Mouse (Mus musculus): Measurements from ENCODE around the gene Krt19.
A peak's percentile ranks its signal among the peaks of the same experiment; 100 is the strongest.

The Krt19 gene

DNA sequence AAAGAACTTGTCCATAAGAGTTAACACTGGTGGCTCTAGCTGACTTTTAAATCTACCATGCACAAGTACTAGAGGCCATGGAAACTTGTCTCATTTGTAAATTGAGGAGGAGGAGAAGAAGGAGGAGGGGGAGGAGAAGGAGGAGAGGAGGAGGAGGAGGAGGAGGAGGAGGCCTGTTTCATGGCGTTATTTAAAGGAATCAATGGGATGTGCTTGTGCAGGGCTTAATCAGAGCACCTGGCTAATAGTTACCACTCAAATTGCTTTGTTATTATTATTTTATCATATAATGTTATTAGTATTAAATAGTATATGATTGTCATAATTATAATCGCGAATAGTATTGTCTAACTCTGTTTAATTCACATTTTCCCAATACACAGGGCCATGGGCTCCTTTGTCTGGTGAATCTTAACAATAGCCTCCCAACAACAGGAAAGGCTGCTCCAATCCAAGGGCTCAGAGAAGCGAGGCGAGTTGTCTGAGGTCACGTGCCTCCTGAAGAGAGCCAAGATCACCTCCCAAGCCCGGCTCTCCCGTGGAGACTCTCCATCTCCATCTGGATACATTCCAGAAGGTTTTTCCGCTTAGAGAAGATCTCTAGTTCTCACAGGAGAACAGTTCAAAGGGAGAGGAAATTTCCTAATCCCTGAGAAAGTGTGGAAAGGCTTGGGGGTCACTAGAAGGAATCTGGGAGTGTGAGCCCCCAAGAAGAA, at the start of gene Krt19:
TSS of gene Krt19 (minus strand) at position 51 of the 716 bp plus-strand sequence.
- no peak for DNase-seq

DNA sequence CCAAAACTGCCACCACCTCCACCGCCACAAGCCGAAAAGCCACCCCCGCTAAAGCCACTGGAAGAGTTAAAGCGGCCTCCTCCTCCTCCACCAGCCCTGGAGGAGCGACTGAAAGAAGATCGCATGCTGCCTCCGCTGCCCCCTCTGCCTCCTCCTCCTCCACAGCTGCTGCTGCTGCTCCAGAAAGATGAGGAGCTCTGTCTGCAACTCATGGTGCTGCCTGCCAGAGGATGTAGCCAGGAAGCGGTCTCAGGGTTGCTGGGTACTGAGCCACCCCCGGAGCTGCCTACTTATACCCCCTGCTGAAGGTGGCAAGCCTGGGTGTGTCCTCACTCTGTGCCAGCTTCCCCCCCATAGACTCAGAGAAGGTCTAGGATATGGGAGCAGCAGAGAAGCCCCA, 44.5 kb upstream of the Krt19 start, which contains the start of gene Krt9:
TSS of gene Krt9 (minus strand) at position 255 of the 400 bp plus-strand sequence.
- DNase-seq = no peak

DNA sequence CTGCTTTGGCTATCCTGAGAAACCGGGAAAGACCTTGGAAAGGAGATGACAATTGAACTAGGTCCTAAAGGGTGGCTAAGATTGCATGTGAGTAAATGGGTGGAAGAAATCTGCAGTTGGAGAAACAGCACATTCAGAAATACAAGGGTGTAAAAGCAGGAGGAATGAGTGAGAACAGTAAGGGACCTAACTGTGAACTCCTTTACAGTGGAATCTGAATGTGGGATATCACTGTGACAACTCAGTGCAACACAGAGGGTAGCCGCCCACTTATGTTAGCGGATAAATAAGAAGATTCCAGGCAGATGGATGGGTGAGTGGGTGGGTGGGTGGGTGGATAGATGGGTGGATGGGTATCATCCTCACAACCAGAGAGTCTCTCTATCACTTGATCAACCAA, 43.4 kb upstream of the Krt19 start:
- DNase-seq = no peak

DNA sequence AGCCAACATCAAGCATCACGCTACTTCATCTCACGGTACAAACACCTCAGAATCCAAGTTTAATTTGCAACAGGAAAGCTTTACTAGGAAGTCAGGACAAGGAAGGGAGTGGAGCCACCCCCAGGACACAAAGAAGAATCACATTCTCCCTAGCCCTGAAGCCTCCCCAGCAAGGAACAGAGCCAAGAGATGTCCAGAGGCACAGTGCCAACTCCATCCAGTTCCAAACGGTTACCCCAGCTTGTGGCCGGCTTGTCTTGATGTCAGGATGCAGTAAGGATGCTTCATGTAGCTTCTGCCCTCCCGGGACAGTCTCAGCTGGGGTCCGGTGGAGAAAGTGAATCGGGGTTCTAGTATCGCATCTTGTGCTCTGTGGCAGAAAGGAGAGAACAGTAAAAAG, 38.3 kb upstream of the Krt19 start:
- DNase-seq = no peak

DNA sequence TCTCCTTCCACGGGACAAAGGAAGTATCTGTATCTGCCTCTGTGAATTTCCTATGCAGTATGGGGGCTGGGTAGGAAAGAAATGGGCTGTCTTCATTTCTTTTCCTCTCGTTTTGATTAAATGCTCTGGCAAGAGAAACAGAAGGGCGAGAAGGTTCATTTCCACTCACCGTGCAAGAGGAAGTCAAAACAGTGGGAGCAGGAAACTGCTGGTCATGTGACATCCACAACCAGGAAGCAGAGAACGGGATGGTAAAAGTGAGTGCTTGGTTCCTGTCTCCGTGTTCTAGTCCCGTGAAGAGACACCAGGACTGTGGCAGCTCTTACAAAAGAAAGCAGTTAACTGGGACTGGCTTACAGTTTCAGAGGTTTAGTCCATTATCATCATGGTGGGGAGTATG, 33.3 kb upstream of the Krt19 start:
- no peak for DNase-seq

DNA sequence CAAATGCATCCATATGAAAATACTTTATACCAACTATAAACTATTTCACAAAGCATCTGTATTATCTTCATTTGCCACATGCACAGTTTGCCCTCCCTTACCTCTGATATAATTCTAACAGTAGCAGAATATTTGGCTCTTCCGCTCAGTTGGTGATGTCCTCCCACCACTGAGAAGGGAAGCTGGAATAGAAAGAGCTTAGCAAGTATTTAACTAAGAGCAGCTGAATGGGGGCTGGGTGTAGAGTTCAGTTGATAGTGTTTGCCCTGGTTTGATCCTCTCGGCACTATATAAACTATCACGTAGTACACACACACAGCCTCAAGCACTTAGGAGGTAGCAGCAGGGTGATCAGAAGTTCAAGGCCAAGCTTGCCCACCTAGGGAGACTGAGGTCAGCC, 30.8 kb upstream of the Krt19 start:
- no peak for DNase-seq

DNA sequence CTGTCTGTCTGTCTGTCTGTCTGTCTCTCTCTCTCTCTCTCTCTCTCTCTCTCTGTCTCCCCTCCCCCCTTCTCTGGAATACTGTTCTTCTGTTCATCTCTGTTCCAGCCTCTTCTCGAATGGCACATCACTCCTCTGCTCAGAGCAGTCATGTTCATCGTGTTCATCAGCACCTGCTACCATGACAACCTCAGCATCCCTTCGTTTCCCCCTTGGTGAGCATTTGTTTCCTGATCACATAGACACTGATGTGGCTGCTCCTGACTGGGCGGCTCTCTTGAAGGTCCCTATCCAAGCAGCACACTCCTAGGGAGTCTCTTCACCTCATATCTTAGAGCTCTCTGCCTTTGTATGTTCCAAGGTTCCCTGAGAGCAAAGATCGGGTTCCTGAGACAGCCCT, 29.8 kb upstream of the Krt19 start:
- no peak for DNase-seq

DNA sequence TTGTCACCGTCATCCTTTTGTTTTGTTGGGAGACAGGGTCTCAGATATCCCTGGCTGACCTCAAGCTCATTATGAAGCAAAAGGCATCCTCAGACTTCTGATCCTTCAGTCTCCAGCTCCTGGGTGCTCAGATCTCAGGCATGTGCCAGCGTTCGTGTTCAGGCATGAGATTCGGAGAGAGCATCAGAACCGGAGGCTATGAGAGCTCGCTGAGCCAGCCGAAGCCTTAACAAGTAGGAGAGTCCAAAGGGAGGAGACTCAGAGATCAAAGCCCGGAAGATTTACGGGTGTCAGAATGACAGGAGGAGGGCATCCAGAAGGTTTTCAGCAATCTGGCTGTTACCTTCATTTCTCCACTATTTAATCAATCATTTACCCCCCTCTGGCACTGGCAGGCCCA, 28.3 kb upstream of the Krt19 start:
- no peak for DNase-seq

DNA sequence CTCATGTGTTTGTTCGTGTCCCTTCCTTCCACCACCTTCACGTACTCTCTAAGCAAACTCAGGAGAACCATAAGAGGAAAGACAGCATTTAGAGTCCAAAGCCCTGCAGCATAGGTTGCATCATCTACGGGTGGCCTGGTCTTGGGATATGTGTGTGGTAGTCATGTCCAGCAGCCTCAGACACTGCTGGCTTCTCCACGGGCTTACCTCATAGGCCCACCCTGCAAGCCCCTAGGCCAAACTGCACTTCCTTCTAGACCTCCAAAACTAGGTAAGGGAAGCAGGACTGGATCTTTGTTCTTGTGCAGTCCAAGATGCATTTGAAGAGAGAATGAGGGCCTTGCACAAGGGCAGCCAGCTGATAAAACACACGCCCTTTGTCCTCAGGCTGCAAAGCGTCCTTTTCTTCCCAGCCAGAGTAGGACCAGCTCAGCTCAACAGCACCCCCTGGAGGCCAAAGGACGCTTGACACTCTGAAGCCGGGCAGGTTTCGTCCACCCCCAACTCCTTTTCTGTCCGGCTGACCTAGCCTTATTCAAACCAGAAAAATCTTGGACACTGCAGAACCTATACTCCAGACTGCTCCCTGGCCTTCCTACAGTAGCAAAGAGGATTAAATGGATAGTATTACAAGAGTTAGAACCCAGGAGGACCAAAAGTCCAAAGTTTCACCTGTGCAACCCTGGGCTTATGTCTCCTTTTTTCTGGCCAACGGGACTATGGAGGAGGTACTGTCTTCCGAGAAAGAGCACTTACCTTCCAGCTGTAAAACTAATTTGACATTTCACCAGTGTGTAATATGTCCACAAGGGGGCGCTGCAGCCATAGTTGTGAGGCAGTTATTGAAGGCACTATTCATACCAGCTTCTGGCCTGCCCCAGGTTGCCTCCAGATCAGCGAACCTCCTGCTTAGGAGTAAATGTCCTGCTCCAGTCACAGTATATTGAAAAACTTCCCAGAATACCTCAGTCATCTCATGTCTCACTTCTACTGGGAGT, 20.6 kb upstream of the Krt19 start:
- DNase-seq = peak; percentile 33 to 65

DNA sequence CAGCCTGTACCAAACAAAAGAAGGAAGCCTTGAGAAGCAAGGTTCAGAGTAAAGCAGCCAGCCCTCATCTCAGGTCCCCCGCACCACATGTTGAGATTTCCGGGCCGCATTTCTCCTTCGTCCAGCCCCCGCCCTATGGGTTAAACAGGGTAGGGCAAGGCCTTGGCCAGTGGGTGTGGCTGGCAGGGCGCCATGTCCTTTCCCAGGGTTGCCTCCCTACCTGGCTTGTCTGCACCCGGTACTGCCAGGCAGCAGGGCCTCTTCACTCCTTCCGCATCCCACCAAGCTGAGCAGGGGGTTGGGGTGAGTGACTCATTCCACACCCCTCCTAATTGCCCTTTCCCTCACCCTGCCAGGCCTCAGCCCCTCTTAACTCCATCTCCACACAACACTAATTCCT, 19.6 kb upstream of the Krt19 start:
- no peak for DNase-seq

DNA sequence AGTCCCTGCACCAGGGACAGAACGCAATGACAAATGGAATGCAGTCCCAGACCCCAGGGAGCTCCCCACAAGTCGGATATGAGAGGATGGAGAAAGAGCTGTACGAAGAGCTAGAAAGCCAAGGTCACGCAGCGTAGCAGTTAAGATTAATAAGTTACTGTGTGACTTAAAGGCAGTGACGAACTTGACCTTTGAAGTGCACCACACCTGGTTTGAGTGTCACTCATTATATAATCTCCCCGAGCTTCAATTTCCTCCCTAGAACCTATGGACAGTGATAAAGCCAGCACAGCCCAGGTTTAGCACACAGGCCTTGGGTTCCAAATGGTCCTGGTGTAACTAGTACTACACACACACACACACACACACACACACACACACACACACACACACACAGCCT, 15.9 kb upstream of the Krt19 start:
- peak; percentile 28 to 41 for DNase-seq

DNA sequence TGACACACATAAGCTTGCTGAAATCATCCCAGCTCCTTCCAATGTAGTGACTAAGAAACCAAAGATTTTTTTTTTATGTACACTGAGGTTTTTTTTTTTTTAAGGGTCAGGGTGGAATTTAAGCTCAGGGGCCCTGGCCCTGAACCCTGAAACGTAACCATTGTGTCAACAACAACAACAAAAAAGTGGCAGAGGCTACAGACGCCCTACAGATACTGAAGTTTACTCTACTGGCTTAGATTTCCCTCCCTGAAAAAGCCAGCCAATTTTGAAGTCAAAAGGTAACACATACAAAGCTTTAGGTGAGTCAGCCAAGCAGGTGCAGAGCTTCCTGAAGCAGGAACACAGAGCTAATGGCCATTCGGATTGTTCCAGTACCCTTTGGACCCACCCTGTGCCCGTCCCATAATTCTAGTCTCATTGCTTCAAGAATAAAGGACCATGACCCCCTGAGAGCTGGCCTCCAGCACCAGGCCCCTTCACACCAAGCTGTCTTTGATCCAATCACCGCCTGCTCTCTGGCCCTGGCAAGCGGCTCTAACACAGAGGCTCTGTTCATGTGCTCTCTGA, 9.5 kb upstream of the Krt19 start:
- DNase-seq = no peak

DNA sequence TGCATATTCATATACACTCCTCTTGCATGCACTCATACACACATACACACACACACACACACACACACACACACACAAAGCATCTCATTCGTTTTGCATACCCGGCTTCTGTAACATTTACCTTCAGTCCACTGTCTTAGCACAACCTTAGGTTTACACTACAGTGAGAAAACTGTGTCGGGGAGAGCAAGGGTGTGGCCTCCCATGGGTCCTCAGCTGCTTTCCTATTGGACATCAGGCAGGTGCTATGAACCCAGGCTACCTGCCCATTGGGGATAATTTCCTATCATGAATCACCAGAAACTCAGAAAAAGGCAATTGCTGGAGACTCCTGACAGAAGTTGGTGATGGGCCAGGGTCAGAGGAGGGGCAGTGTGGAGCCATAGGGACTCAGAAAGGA, 8.9 kb upstream of the Krt19 start:
- no peak for DNase-seq

DNA sequence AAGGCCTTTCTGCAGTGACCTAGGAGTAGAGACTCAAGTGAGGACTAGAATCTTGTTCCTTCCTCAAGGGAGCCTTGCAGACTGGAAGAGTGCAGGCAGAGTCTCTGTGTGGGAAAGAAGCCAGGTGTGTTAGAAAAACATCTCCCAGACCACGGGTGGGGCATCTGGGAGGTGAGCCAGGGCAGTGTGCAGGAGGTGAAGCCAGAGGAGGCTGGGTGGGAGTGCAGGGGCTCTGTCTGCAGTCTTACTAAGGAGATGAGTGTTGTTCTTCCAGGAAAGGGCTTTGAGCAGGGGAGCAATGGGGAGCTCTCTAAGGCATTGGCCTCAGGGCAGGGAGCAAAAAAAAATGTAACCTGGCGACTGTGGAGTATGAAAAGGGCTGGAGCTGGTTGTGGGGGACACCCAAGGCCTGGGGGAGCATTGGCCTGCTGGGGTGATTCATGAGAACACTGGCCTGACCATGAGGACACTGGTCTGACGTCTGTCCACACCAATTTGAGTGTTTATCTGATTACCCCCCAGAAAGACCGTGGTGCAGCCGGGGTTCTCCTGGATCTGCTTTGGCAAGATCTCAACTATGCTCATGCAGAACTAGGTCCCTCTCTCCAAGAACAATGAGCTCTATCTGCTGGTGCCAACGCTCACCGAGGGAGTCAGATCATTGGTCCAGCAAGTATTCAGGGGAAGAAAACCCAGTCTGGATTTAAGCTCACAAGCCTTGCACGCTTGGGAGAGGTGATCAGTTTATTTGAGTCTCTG, 7.2 kb upstream of the Krt19 start:
- DNase-seq = no peak

DNA sequence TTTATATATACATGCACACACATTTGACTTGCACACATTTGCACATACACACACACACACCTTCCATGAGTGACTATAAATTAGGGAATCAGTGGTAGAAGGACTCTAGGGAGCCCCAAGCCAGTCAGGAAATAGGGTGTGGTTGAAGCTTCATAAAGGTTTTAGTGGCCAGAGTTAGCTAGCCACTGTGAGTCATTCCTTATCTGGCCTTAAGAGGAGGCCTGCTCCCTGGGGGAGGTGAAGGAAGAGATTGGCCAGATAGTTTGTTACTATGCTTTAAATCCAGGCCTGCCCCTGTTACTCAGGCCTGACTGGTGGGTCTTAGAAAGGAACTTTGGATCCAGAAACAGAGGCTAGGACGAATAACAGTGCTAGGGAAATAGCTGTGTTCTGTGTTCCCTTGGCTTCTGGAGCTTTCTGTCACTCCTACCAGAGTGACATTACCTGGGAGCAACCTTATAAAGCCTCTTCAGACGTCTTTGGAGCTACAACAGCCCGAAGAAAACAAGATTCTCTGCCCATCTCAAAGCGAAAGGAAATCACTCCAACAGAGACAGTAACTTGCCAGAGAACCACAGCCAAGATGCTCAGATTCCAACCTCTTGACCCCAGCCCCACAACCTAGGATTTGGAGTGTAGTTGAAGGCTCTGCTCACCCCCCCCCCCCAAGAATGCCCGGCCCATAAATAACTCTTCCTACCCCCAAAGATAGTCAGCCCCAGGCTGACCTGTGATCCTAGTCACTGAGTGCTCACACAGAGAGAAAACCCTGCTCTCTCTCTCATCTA, 705 bp downstream of the Krt19 start:
- no peak for DNase-seq

DNA sequence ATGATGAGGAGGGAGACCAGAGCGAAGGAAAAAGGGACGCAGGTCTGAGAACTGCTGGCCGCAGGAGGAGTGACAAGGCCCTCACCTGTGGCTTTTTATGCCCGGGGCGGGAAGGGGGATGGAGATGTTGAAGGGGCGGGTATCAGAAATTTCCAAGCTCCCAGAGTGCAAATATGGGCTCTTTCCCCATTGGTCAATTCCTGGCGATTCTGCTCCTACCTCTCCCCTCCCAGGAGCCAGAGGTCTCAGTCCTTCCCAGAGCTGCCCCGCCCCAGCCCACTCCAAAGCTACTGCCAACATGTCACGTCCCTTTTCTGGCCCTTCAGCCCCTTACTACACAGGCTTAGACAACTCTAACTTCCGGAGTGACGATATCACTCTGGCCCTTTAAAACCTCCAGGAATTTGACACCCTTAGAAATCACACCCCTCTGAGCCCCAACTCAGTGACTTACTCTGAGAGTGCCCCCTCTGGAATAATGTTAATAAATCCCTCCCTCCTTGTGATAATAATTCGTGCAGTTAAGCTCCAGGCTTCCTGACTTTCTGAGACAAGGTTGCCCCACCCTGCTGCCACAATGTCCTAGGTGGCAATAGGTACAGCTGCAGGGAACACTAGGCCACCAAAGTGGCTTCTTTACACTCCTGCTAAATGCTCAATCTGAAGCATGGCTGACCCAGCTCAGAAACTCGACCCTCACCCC, 2.5 kb downstream of the Krt19 start:
- no peak for DNase-seq

DNA sequence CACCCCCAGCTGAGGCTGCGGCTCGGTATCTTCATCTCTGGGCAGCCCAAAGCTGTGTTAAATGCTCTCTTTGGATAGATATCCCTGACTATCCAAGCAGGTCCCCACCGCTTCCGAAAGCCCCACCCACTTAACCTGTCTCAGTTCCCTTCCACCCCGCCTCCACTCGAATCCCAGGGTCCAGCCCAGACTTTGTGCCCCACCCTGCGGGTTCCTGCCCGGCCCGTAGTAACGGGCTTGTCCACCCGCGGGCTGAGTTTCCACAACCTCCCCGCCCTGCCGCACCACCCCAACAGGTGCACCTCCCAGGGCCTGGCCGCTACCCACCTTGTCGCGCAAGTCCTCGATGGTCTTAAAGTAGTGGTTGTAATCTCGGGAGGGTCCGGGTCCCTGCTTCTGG, 3.4 kb downstream of the Krt19 start:
- DNase-seq = peak; percentile 19

DNA sequence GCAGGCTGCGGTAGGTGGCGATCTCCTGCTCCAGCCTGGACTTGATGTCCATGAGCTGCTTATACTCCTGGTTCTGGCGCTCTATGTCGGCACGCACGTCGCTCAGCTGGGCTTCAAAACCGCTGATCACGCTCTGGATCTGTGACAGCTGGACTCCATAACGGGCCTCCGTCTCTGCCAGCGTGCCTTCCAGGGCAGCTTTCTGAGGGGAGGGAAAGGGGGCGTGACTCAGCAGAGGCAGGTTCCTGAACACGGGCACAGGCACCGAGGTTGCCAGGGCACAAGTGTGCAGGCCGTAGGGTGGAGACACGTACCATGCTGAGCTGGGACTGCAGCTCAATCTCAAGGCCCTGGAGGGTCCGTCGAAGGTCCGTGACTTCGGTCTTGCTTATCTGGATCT, 7.5 kb downstream of the Krt19 start:
- DNase-seq = peak in 1 of 2 experiments; percentile 17

DNA sequence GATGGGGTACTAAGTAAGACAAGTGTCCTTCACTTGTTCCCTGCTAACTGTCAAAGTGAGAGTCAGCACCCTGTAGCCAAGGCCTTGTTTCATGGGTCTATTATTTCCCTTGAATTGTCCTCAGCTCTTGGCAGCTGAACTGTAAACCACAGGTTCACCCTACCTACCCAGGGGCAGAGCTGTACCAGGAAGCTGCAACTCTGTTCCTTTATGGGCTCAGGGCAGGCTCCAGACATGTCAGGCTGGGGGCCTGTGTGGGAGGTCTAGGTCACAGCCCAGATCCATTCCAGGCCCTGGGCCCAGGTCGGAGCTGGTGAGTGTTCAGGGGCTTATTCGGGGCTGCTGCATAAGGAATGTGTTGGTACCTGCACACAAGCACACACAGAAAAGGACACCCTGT, 9.1 kb downstream of the Krt19 start:
- DNase-seq = no peak

DNA sequence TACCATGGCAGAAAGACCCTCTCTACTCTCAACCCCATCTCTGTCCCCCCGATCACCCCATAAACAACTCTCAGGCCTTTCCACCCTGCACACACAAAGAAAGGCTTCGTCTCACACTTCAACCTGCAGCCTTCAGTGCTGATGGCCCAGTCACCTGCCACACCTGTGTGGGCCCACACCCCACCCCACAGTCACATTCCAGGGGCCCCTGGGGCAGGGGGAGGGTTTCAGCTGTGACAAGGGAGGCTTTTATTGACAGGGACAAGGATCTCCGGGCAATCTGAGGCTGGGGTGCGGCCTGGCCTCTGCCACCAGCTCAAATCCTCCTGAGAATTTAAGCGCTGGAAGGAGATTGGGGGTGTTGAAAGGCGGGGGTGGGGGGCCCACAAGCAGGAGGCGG, 9.7 kb downstream of the Krt19 start:
- no peak for DNase-seq

DNA sequence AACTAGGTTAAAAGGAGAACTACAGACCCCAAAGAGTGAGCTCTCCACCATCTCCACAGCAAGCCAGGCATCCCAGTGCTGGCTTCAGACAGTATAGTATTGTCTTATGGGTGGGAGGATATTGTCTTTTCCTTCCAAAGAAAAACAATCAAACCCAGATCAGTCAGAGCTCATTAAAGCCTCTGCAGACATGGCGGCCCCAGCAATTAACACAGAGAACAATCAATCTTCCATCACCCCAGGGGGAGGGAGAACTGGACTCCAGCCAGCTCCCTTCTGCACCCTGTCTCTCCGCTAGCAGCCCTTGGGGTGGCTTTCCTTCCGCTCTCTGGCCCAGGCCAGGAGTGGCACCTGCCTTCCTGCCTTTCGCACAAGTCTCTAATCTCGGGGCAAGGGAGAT, 10.8 kb downstream of the Krt19 start:
- DNase-seq = no peak
